Mouse (Mus musculus) stomach, postnatal 0 days (tissue): ENCODE results near the gene Abcc10. TPM values are rescaled to one million over a fixed set of nuclear protein-coding genes. Genes with fewer than 3 reads are reported as not detected.
A peak's percentile ranks its signal among the peaks of the same experiment; 100 is the strongest.

Experiments used
- ATAC-seq: fragments of 200-750 bp; cut with Nextera tagmentation; 2 replicates; pipeline ENCODE4 v1.8.0; 2017; ENCODE audit not compliant: low FRiP score, low TSS enrichment
- DNase-seq: peaks from one replicate; pipeline ENCODE4 v3.0.0-alpha.2; 2016; ENCODE audit warnings: low spot score
- H3K27ac ChIP-seq: fragments of 300-500 bp; sonication (generic); replicated peaks from 2 replicates; pipeline ENCODE4 v1.5.1; 2014; ENCODE audit warnings: mild to moderate bottlenecking, control low read depth
- H3K27me3 ChIP-seq: fragments of 300-500 bp; sonication (generic); 2 replicates; pipeline ENCODE4 v1.6.1; 2014; ENCODE audit warnings: low read length; ENCODE audit not compliant: control insufficient read depth, insufficient read depth
- H3K36me3 ChIP-seq: fragments of 300-500 bp; sonication (generic); 2 replicates; pipeline ENCODE4 v1.6.1; 2014; ENCODE audit warnings: low read length, mixed read lengths; ENCODE audit not compliant: control insufficient read depth, insufficient read depth
- H3K4me1 ChIP-seq: fragments of 300-500 bp; sonication (generic); replicated peaks from 2 replicates; pipeline ENCODE4 v1.6.1; 2014; ENCODE audit warnings: antibody characterized with exemption; ENCODE audit not compliant: control insufficient read depth, insufficient read depth
- H3K4me2 ChIP-seq: fragments of 300-500 bp; sonication (generic); replicated peaks from 2 replicates; pipeline ENCODE4 v1.6.1; 2014; ENCODE audit warnings: low read depth, mild to moderate bottlenecking, control low read depth, moderate library complexity
- H3K4me3 ChIP-seq: fragments of 300-500 bp; sonication (generic); 2 replicates; pipeline ENCODE4 v1.5.1; 2014; ENCODE audit warnings: low read depth, low read length, control low read depth
- H3K9ac ChIP-seq: fragments of 300-500 bp; sonication (generic); 2 replicates; pipeline ENCODE4 v1.6.1; 2014; ENCODE audit warnings: mild to moderate bottlenecking, low read length, control low read depth, mixed read lengths
- H3K9me3 ChIP-seq: fragments of 300-500 bp; sonication (generic); 2 replicates; pipeline ENCODE4 v1.6.1; 2016; ENCODE audit warnings: low read length; ENCODE audit not compliant: control insufficient read depth
- CTCF ChIP-seq: IDR thresholded peaks from 2 replicates; pipeline ENCODE4 v1.5.1; 2016; ENCODE audit warnings: antibody characterized with exemption, low read depth, mild to moderate bottlenecking, moderate library complexity
- EP300 ChIP-seq: optimal IDR thresholded peaks from 2 replicates; pipeline ENCODE3; 2016; ENCODE audit warnings: antibody characterized with exemption
- whole genome bisulfite sequencing: fragments of 180-500 bp; shearing (Covaris S2); extraction: QIAGEN DNeasy Blood & Tissue Kit; methylation state at CpG from one replicate; pipeline ENCODE4 v1.1.7; 2014; 5-methylcytosine and 5-hydroxymethylcytosine counted together
- polyA plus RNA-seq: library from polyadenylated mRNA; unstranded; fragments of >200 nt; fragmentation: Nextera tagmentation; extraction: Ambion mirVana; gene quantifications from 2 replicates; pipeline ENCODE4 v1.2.1, GENCODE M21; 2015

Abcc10 gene
- polyA plus RNA-seq, 1 experiment from 2014 or later, result 3.5 TPM

GRCm38 (mm10) chr17:46283911-46284310 is 44.2 kb downstream of the Abcc10 start:
- 83% methylated on average over 8 of the region's 8 CpGs for WGBS
- H3K9me3 ChIP-seq, result no peaks in the 10 kb centered on the region
- no peak for TF ChIP-seq EP300
- no peak for TF ChIP-seq CTCF
- ATAC-seq, result no peak
- 0 out of 2 replicates have a peak, but pooled peaks cover 3% of the 10 kb centered on the region for H3K36me3 ChIP-seq
- H3K4me3 ChIP-seq, result no peak overlapping the region
- no peak overlapping the region for H3K9ac ChIP-seq
- no peak for DNase-seq
- no peaks in the 10 kb centered on the region for H3K27me3 ChIP-seq
- 0 out of 2 replicates have a peak, but pooled peaks cover 2% of the 10 kb centered on the region for H3K4me1 ChIP-seq
- H3K27ac ChIP-seq, result no peak overlapping the region
- H3K4me2 ChIP-seq, result no peak overlapping the region

- WGBS, result 21% methylated on average over 9 of the region's 9 CpGs
- H3K27me3 ChIP-seq, result no peaks in the 10 kb centered on the region
- ATAC-seq (0 out of 2 replicates have a peak, but pooled peaks have one; percentile 28), DNase-seq (no peak)
- H3K9ac ChIP-seq, result no peak overlapping the region
- peak overlapping the region; percentile 65 for H3K4me3 ChIP-seq
- H3K36me3 ChIP-seq, result 0 out of 2 replicates have a peak, but pooled peaks cover 3% of the 10 kb centered on the region
- peak overlapping the region; percentile 89 for H3K4me2 ChIP-seq
- H3K9me3 ChIP-seq, result no peaks in the 10 kb centered on the region
- H3K4me1 ChIP-seq, result 0 out of 2 replicates have a peak, but pooled peaks cover 2% of the 10 kb centered on the region
- no peak overlapping the region for H3K27ac ChIP-seq
- no peak for TF ChIP-seq CTCF
- TF ChIP-seq EP300, result no peak
These were observed 45.0 kb downstream of the Abcc10 start for GRCm38 (mm10) chr17:46283140-46283539.

GRCm38 (mm10) chr17:46282483-46283123 is 45.5 kb downstream of the Abcc10 start, which contains the start of gene Tjap1:
Tjap1 (minus strand) TSS chr17:46283026.
- H3K27me3 ChIP-seq, result no peaks in the 10 kb centered on the region
- H3K4me2 ChIP-seq, result peak within 1 kb of the TSS; percentile 89
- 0 out of 2 replicates have a peak, but pooled peaks cover 2% of the 10 kb centered on the region for H3K4me1 ChIP-seq
- peak; percentile 96 for DNase-seq
- TF ChIP-seq EP300 (no peak), CTCF (no peak)
- H3K9ac ChIP-seq, result peak within 1 kb of the TSS; percentile 76
- ATAC-seq, result peak; percentile 98
- H3K9me3 ChIP-seq, result no peaks in the 10 kb centered on the region
- peak within 1 kb of the TSS; percentile 65 for H3K4me3 ChIP-seq
- H3K27ac ChIP-seq, result peak within 1 kb of the TSS; percentile 89
- 0 out of 2 replicates have a peak, but pooled peaks cover 3% of the 10 kb centered on the region for H3K36me3 ChIP-seq
- WGBS, result under 1% methylated on average over 37 of the region's 37 CpGs

- Histone ChIP-seq H3K4me3 (no peak overlapping the region), H3K9me3 (no peaks in the 10 kb centered on the region), H3K4me1 (0 out of 2 replicates have a peak, but pooled peaks cover 1% of the 10 kb centered on the region), H3K27ac (0 out of 2 replicates have a peak overlapping the region, but pooled peaks have one; percentile 45), H3K4me2 (no peak overlapping the region), H3K9ac (no peak overlapping the region), H3K36me3 (0 out of 2 replicates have a peak, but pooled peaks cover 3% of the 10 kb centered on the region), H3K27me3 (no peaks in the 10 kb centered on the region)
- WGBS, result 61% methylated on average over 12 of the region's 12 CpGs
- TF ChIP-seq CTCF, result no peak
- no peak for TF ChIP-seq EP300
- DNase-seq (no peak), ATAC-seq (no peak)
These were observed 50.0 kb downstream of the Abcc10 start for GRCm38 (mm10) chr17:46278011-46278765.

- WGBS, result 51% methylated on average over 4 of the region's 4 CpGs
- no peak overlapping the region for H3K9ac ChIP-seq
- H3K4me1 ChIP-seq, result no peaks in the 10 kb centered on the region
- H3K27me3 ChIP-seq, result no peaks in the 10 kb centered on the region
- no peak for ATAC-seq
- 0 out of 2 replicates have a peak, but pooled peaks cover 3% of the 10 kb centered on the region for H3K36me3 ChIP-seq
- H3K4me2 ChIP-seq, result no peak overlapping the region
- H3K27ac ChIP-seq, result 0 out of 2 replicates have a peak overlapping the region, but pooled peaks have one; percentile 30
- no peaks in the 10 kb centered on the region for H3K9me3 ChIP-seq
- no peak for DNase-seq
- no peak overlapping the region for H3K4me3 ChIP-seq
- TF ChIP-seq CTCF, result no peak
- no peak for TF ChIP-seq EP300
These were observed 50.6 kb downstream of the Abcc10 start for GRCm38 (mm10) chr17:46277586-46277985.
